Mouse (Mus musculus): Measurements from ENCODE around the gene Pkp4.

- TF ChIP-seq RCOR1 (IDR thresholded peaks at IDR 0.05; ENCODE audit: low read depth, low read length), result no peak
- no peak for TF ChIP-seq CTCF (IDR thresholded peaks at IDR 0.05 in 2 of 3, conservative IDR thresholded peaks at IDR 0.05 in 1 of 3; ENCODE audit: control insufficient read depth in 1 of 3, insufficient read depth in 1 of 3, low read depth in 2 of 3, low read length in 3 of 3, poor library complexity in 1 of 3, severe bottlenecking in 1 of 3)
- TF ChIP-seq KAT2A (conservative IDR thresholded peaks at IDR 0.05; ENCODE audit: low read depth, low read length), result no peak
- no peak for TF ChIP-seq POLR2A (IDR thresholded peaks at IDR 0.05; ENCODE audit: control insufficient read depth in 1 of 2, insufficient read depth in 1 of 2, low read depth in 1 of 2, low read length in 2 of 2, poor library complexity in 1 of 2)
- TF ChIP-seq TAL1 (IDR thresholded peaks at IDR 0.05; ENCODE audit: low read length), result no peak
- no peak for TF ChIP-seq USF1 (IDR thresholded peaks at IDR 0.05; ENCODE audit: low read depth, low read length)
- no peak for TF ChIP-seq POLR2AphosphoS2 (IDR thresholded peaks at IDR 0.05; ENCODE audit: low read length)
- no peak for TF ChIP-seq NELFE (IDR thresholded peaks at IDR 0.05; ENCODE audit: low read depth, low read length)
- TF ChIP-seq ZC3H11A (IDR thresholded peaks at IDR 0.05; ENCODE audit: low read depth, low read length), result no peak
- TF ChIP-seq EP300 (IDR thresholded peaks at IDR 0.05; ENCODE audit: low read depth in 1 of 2, low read length in 2 of 2), result no peak
- no peak for TF ChIP-seq GATA1 (IDR thresholded peaks at IDR 0.05; ENCODE audit: low read depth, low read length)
- TF ChIP-seq ETS1 (IDR thresholded peaks at IDR 0.05; ENCODE audit: low read depth, low read length), result no peak
- TF ChIP-seq BHLHE40 (IDR thresholded peaks at IDR 0.05; ENCODE audit: borderline replicate concordance, low read depth, low read length), result no peak
Measured at GRCm38 (mm10) chr2:59217931-59218330, 57.3 kb downstream of the Pkp4 start.
